Mouse (Mus musculus) intestine, postnatal 0 days (tissue): ENCODE results near the gene Lrp8. TPM values are rescaled to one million over a fixed set of nuclear protein-coding genes. Genes with fewer than 3 reads are reported as not detected.
A peak's percentile ranks its signal among the peaks of the same experiment; 100 is the strongest.

Source experiments
- ATAC-seq: fragments of 200-750 bp; cut with Nextera tagmentation; 2 replicates; pipeline ENCODE4 v1.8.0; 2017; ENCODE audit warnings: mild to moderate bottlenecking, moderate TSS enrichment, moderate library complexity
- H3K27ac ChIP-seq: fragments of 300-500 bp; sonication (generic); 2 replicates; pipeline ENCODE4 v1.5.1; 2014; ENCODE audit warnings: mild to moderate bottlenecking, low read depth, low read length, moderate library complexity
- H3K27me3 ChIP-seq: fragments of 300-500 bp; sonication (generic); replicated peaks from 2 replicates; pipeline ENCODE4 v1.6.1; 2014; ENCODE audit warnings: low read length, mixed read lengths; ENCODE audit not compliant: control insufficient read depth, insufficient read depth
- H3K36me3 ChIP-seq: fragments of 300-500 bp; sonication (generic); 2 replicates; pipeline ENCODE4 v1.6.1; 2014; ENCODE audit warnings: mild to moderate bottlenecking, moderate library complexity; ENCODE audit not compliant: control insufficient read depth, insufficient read depth
- H3K4me1 ChIP-seq: fragments of 300-500 bp; sonication (generic); replicated peaks from 2 replicates; pipeline ENCODE4 v1.6.1; 2014; ENCODE audit warnings: antibody characterized with exemption, low read length, mixed read lengths; ENCODE audit not compliant: control insufficient read depth, insufficient read depth
- H3K4me2 ChIP-seq: fragments of 300-500 bp; sonication (generic); replicated peaks from 2 replicates; pipeline ENCODE4 v1.6.1; 2014; ENCODE audit warnings: low read depth, mild to moderate bottlenecking, moderate library complexity
- H3K4me3 ChIP-seq: fragments of 300-500 bp; sonication (generic); 2 replicates; pipeline ENCODE4 v1.5.1; 2014; ENCODE audit warnings: low read depth, low read length
- H3K9ac ChIP-seq: fragments of 300-500 bp; sonication (generic); 2 replicates; pipeline ENCODE4 v1.6.1; 2014; ENCODE audit warnings: mild to moderate bottlenecking, low read depth, low read length
- H3K9me3 ChIP-seq: fragments of 300-500 bp; sonication (generic); 2 replicates; pipeline ENCODE4 v1.6.1; 2016; ENCODE audit warnings: mixed run types; ENCODE audit not compliant: control insufficient read depth
- CTCF ChIP-seq: sonication (generic); IDR thresholded peaks from 2 replicates; pipeline ENCODE4 v1.5.1; 2016; ENCODE audit warnings: low read depth, mild to moderate bottlenecking, control low read depth, antibody characterized with exemption, moderate library complexity
- WGBS: fragments of 180-500 bp; shearing (Covaris S2); extraction: QIAGEN DNeasy Blood & Tissue Kit; methylation state at CpG from one replicate; pipeline ENCODE4 v1.1.7; 2014; 5-methylcytosine and 5-hydroxymethylcytosine counted together
- polyA plus RNA-seq: library from polyadenylated mRNA; unstranded; fragments of >200 nt; fragmentation: Nextera tagmentation; extraction: Ambion mirVana; gene quantifications from 2 replicates; pipeline ENCODE4 v1.2.1, GENCODE M21; 2015

Gene Lrp8
- polyA plus RNA-seq, 1 experiment from 2014 or later, result 0.66 TPM

DNA sequence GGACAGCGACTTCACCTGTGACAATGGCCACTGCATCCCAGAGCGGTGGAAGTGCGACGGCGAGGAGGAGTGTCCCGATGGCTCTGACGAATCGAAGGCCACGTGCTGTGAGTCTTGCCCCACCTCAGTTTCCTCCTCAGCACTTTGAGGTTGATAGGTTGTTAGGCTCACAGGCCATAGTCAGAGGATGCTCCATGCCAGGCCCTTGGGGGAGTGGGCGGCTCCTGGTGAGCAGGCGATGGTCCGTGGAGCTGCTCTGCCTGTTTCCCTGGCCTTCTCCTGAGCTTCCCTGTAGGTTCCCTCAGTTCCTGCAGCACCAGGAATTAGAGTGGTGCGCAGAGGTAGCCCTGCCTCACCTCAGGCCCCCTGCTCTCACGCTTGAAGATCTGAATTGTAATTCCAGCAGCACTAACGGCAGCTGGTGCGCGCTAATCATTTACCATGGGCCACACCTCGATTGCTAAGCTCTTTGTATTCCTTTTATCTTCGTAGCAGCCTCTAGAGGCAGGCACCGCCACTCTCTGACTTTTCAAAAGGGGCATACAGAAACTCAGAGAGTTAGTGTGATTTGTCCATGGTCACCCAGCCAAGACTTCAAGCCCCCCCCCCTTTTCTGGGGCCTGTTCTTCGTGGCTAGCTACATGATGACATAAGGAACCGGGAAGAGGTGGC lies 32.7 kb downstream of the Lrp8 start:
- Histone ChIP-seq H3K4me2 (peak overlapping the region; percentile 51), H3K27me3 (no peaks in the 10 kb centered on the region), H3K36me3 (no peaks in the 10 kb centered on the region; the same call in 1 of the 2 replicates), H3K27ac (no peak overlapping the region), H3K4me1 (no peaks in the 10 kb centered on the region), H3K9ac (no peak overlapping the region), H3K4me3 (no peak overlapping the region), H3K9me3 (no peaks in the 10 kb centered on the region)
- 41% methylated on average over 22 of the region's 22 CpGs for WGBS
- peak; percentile 74 for ATAC-seq
- peak; percentile 36; the same call in 1 of the 2 replicates for TF ChIP-seq CTCF

DNA sequence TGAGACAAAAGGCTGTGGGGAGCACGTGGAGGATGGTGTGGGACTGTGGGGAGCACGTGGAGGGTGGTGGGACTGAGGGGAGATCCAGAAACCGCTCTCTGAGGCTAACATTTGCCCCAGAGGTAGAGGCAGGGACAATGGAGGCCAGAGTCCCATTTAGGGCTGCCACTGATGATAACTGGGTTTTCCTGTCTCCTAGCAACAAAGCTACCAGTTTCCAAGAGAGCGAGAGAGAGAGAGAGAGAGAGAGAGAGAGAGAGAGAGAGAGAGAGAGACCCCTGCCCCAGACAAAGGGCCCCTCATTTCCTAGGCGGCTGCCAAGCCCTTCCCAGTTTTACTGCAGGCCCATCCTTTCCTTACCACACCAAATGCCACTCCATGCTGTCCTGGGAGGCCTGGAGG lies 33.4 kb downstream of the Lrp8 start:
- H3K27me3 ChIP-seq, result no peaks in the 10 kb centered on the region
- H3K4me3 ChIP-seq, result no peak overlapping the region
- no peaks in the 10 kb centered on the region for H3K9me3 ChIP-seq
- peak overlapping the region; percentile 51; the same call in 1 of the 2 replicates for H3K4me2 ChIP-seq
- no peak overlapping the region for H3K27ac ChIP-seq
- no peak overlapping the region for H3K9ac ChIP-seq
- H3K4me1 ChIP-seq, result no peaks in the 10 kb centered on the region
- no peaks in the 10 kb centered on the region for H3K36me3 ChIP-seq
- no peak for TF ChIP-seq CTCF
- ATAC-seq, result no peak
- WGBS, result 31% methylated on average over 5 of the region's 5 CpGs

DNA sequence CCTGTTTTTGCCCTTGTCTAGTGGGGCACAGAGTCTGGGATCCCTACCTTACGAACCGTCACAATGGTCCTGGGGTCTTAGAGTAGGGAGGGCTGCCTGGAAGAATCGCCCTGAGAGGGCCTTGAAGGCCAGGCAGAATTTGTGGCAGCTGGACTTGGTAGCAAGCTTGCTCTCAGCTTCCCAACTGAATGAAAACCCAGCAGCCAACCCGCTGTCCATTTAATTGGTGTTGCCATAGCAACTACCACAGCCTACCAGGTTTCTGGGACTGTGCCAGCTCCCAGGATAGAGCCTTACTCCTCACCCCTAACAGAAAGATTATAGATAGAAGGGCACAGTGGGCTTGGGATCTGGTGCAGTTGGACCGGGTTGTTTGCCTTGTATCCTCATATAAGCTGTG lies 34.7 kb downstream of the Lrp8 start:
- no peaks in the 10 kb centered on the region for H3K27me3 ChIP-seq
- H3K4me2 ChIP-seq, result no peak overlapping the region
- TF ChIP-seq CTCF, result no peak
- no peak overlapping the region for H3K27ac ChIP-seq
- H3K4me3 ChIP-seq, result no peak overlapping the region
- 88% methylated on average over 5 of the region's 5 CpGs for WGBS
- no peak for ATAC-seq
- no peaks in the 10 kb centered on the region for H3K36me3 ChIP-seq
- no peaks in the 10 kb centered on the region for H3K9me3 ChIP-seq
- no peak overlapping the region for H3K9ac ChIP-seq
- H3K4me1 ChIP-seq, result no peaks in the 10 kb centered on the region

DNA sequence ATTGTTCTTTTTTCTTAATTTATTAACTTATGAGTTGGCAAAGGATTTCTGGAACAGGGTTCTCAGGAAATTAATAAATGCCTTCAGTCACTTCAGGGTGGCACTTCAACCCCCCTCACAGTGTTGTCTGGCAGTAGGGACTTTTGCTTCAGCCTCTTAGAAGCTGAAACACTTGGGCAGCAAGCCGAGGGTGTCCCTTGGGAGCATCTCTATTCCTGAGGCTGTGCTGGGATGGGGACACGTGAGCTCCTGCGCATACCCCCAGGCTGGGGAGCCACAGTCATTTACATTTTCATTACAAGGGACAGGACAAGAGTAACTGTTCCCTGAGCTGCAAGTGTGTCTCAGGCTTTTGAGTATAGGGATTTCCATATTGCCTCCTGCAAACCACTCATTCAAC lies 35.8 kb downstream of the Lrp8 start:
- Histone ChIP-seq H3K9ac (no peak overlapping the region), H3K27ac (no peak overlapping the region), H3K4me2 (no peak overlapping the region), H3K36me3 (no peaks in the 10 kb centered on the region), H3K27me3 (no peaks in the 10 kb centered on the region), H3K9me3 (no peaks in the 10 kb centered on the region), H3K4me1 (no peaks in the 10 kb centered on the region), H3K4me3 (no peak overlapping the region)
- TF ChIP-seq CTCF, result no peak
- WGBS, result 89% methylated on average over 3 of the region's 3 CpGs
- ATAC-seq, result no peak

DNA sequence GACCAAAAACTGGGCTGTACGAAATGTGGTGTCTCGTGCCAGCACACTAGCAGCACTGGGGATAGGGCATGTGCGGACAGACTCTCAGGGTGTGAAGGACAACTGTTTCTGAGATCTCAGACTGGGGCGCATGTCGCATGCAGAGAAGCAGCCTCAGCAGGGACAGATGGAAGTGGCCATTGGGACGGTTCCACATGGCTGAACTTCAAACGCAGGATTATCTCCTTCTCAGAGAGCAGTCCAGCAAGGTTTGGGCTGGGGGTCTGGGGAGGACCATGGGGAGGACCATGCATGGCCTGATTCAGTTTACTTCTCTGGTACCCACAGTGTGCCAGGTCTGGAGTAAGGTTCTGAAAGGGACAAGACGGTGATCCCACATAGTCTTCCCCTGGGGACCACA lies 41.6 kb downstream of the Lrp8 start:
- WGBS, result 96% methylated on average over 8 of the region's 8 CpGs
- H3K27me3 ChIP-seq, result no peaks in the 10 kb centered on the region
- H3K27ac ChIP-seq, result no peak overlapping the region
- no peak for ATAC-seq
- no peak for TF ChIP-seq CTCF
- no peak overlapping the region for H3K4me3 ChIP-seq
- no peaks in the 10 kb centered on the region for H3K4me1 ChIP-seq
- H3K36me3 ChIP-seq, result no peaks in the 10 kb centered on the region
- H3K9me3 ChIP-seq, result no peaks in the 10 kb centered on the region
- no peak overlapping the region for H3K9ac ChIP-seq
- no peak overlapping the region for H3K4me2 ChIP-seq

DNA sequence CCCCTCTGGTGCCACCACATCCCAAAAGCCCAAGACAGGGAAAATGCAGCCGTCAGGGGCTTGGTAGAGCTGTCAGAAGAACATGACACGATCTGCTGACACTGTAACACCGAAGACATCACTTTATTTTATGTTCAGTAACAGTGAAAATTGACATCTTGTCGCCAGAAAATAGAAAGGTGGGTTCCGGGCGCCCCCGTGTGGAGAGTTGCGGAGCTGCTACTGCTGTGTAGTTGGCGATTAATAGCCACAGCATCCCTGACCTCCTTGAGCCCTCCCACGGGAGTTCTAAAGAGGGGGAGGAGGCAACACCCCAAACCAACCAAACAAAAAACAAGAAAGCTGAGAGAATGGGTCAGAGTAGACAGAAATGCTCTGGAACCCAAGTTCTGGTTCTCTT lies 42.9 kb downstream of the Lrp8 start:
- no peak overlapping the region for H3K27ac ChIP-seq
- H3K36me3 ChIP-seq, result no peaks in the 10 kb centered on the region
- no peak overlapping the region for H3K4me3 ChIP-seq
- H3K4me2 ChIP-seq, result no peak overlapping the region
- no peaks in the 10 kb centered on the region for H3K27me3 ChIP-seq
- no peak for ATAC-seq
- H3K4me1 ChIP-seq, result no peaks in the 10 kb centered on the region
- TF ChIP-seq CTCF, result peak; percentile 93
- H3K9me3 ChIP-seq, result no peaks in the 10 kb centered on the region
- H3K9ac ChIP-seq, result no peak overlapping the region
- 2% methylated on average over 10 of the region's 10 CpGs for WGBS

DNA sequence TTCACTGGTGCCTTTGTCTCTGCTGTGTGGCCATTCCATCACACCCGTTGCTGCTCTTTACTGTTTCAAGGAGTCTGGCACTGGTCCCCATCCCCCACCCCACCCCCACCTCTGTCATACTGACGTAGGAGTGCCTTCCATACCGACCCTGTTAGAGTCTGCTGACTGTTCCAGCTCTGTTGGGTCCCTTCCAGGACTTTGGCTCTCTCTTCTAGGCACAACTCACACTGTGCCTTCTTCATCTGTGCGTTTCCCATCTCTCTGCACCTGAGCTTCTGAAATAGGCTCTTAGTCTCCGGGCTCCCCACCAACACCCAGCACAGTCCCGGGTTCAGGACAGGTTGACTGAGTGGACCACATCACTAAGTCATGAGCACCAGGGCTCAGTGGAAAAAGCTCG lies 44.7 kb downstream of the Lrp8 start:
- WGBS, result 60% methylated on average over 7 of the region's 7 CpGs
- ATAC-seq, result no peak
- no peak for TF ChIP-seq CTCF
- Histone ChIP-seq H3K4me2 (no peak overlapping the region), H3K27me3 (no peaks in the 10 kb centered on the region), H3K9me3 (no peaks in the 10 kb centered on the region), H3K9ac (no peak overlapping the region), H3K4me3 (no peak overlapping the region), H3K27ac (no peak overlapping the region), H3K4me1 (no peaks in the 10 kb centered on the region), H3K36me3 (no peaks in the 10 kb centered on the region; the same call in 1 of the 2 replicates)
